Mouse (Mus musculus) olfactory bulb, adult 2 months (tissue): Measurements from ENCODE around the gene Sox15. TPM values are rescaled to one million over a fixed set of nuclear protein-coding genes. Genes with fewer than 3 reads are reported as not detected.
"Not testable (repeated sequence)": the region's sequence is repeated elsewhere in the genome, so short reads cannot be mapped to it uniquely, and the experiment has no call there.

Source experiments
- H3K27ac ChIP-seq: fragments of 200-500 bp; 2 replicates; pipeline ENCODE4 v1.5.1; 2012; ENCODE audit warnings: low read depth, low read length; ENCODE audit not compliant: insufficient read depth
- H3K4me1 ChIP-seq: fragments of 200-500 bp; 2 replicates; pipeline ENCODE4 v1.6.1; 2012; ENCODE audit warnings: low read length; ENCODE audit not compliant: control insufficient read depth, insufficient read depth
- H3K4me3 ChIP-seq: fragments of 200-500 bp; 2 replicates; pipeline ENCODE4 v1.5.1; 2012; ENCODE audit warnings: mild to moderate bottlenecking, low read depth, low read length, moderate library complexity; ENCODE audit not compliant: insufficient read depth
- CTCF ChIP-seq: fragments of 200-500 bp; IDR thresholded peaks from 2 replicates; pipeline ENCODE4 v1.5.1; 2012; ENCODE audit warnings: low read depth, mild to moderate bottlenecking, low read length, moderate library complexity; ENCODE audit not compliant: insufficient read depth
- POLR2A ChIP-seq: fragments of 200-500 bp; IDR thresholded peaks from 2 replicates; pipeline ENCODE4 v1.6.1; 2012; ENCODE audit warnings: mild to moderate bottlenecking, low read depth, low read length, moderate library complexity; ENCODE audit not compliant: insufficient read depth
- WGBS: fragments of 180-500 bp; shearing (Covaris S2); methylation state at CpG from one replicate; pipeline ENCODE4 v1.1.7; 2018; 5-methylcytosine and 5-hydroxymethylcytosine counted together
- polyA plus RNA-seq: library from polyadenylated mRNA; stranded (reverse); fragments of >200 nt; gene quantifications from 2 replicates; pipeline ENCODE4 v1.2.4, GENCODE M21; 2012; ENCODE audit warnings: low replicate concordance; ENCODE audit not compliant: missing spikeins, insufficient read depth, insufficient read length

Gene Sox15
- not detected in 2 replicates for polyA plus RNA-seq

DNA sequence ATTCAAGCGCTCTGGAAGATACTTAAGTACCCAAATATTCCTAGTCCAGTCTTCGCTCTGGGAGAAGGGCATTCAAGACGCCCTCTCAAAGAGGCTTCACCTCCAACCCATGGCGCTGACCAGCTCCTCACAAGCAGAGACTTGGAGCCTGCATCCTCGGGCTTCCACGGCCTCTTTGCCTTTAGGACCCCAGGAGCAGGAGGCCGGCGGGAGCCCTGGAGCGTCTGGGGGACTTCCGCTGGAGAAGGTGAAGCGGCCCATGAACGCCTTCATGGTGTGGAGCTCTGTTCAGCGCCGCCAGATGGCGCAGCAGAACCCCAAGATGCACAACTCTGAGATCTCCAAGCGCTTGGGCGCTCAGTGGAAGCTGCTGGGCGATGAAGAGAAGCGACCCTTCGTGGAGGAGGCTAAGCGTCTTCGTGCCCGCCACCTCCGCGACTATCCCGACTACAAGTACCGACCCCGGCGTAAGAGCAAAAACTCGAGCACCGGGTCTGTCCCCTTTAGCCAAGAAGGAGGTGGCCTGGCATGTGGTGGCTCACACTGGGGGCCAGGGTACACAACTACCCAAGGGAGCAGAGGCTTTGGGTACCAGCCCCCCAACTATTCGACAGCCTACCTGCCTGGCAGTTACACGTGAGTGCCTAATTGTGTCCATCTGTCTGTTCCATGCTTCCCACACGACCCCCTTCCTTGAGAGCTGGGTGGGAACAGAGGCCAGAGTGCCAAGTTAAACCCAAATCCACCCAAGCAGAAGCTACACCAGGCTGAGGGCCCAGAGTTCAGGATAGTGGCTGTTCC lies at the start of gene Sox15:
Gene Sox15, plus strand, starts transcription at position 51 of the 801 bp plus-strand sequence.
- WGBS: 22% methylated on average over 34 of the region's 34 CpGs
- no peak for TF ChIP-seq POLR2A
- TF ChIP-seq CTCF: peak; percentile 82
- H3K4me3 ChIP-seq: no peak within 1 kb of the TSS
- peaks cover 5% of the 10 kb centered on the region for H3K4me1 ChIP-seq
- no peak within 1 kb of the TSS for H3K27ac ChIP-seq

- H3K4me1 ChIP-seq: peaks cover 10% of the 10 kb centered on the region
- H3K4me3 ChIP-seq: peak within 1 kb of the TSS; percentile 82
- 1% methylated on average over 32 of the region's 32 CpGs for WGBS
- H3K27ac ChIP-seq: peak within 1 kb of the TSS; percentile 89
- TF ChIP-seq CTCF (no peak), POLR2A (peak; percentile 97)
Measured at GRCm38 (mm10) chr11:69605726-69606490, 49.2 kb upstream of the Sox15 start, which contains the start of gene Atp1b2. TSS of gene Atp1b2 (minus strand) at chr11:69605942.

DNA sequence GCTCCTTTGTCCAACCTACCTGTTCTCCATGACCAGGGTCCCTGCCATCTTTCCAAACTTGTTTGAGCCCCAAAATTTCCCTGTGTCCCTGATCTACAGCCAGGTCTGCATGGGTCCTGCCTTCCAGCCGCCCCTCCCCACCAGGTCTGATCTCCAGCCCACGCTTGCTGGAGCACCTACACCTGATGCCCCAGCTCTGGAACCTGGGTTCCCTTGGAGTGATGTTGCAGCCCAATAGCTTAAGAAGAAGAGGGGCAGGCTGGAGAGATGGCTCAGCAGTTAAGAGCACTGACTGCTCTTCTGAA lies 48.7 kb upstream of the Sox15 start:
- Histone ChIP-seq H3K27ac (no peak overlapping the region), H3K4me1 (peaks cover 10% of the 10 kb centered on the region), H3K4me3 (no peak overlapping the region)
- 76% methylated on average over 2 of the region's 2 CpGs for WGBS
- TF ChIP-seq POLR2A (no peak), CTCF (no peak)

GRCm38 (mm10) chr11:69606832-69607231 lies 48.3 kb upstream of the Sox15 start:
- H3K4me1 ChIP-seq: peaks cover 10% of the 10 kb centered on the region
- 87% methylated on average over 2 of the region's 2 CpGs for WGBS
- H3K27ac ChIP-seq: no peak overlapping the region
- no peak overlapping the region for H3K4me3 ChIP-seq
- TF ChIP-seq POLR2A: no peak
- TF ChIP-seq CTCF: no peak

GRCm38 (mm10) chr11:69608525-69608924 lies 46.6 kb upstream of the Sox15 start:
- no peak for TF ChIP-seq POLR2A
- no peak for TF ChIP-seq CTCF
- WGBS: 92% methylated on average over 3 of the region's 3 CpGs
- Histone ChIP-seq H3K4me1 (peaks cover 8% of the 10 kb centered on the region), H3K4me3 (no peak overlapping the region), H3K27ac (no peak overlapping the region)

DNA sequence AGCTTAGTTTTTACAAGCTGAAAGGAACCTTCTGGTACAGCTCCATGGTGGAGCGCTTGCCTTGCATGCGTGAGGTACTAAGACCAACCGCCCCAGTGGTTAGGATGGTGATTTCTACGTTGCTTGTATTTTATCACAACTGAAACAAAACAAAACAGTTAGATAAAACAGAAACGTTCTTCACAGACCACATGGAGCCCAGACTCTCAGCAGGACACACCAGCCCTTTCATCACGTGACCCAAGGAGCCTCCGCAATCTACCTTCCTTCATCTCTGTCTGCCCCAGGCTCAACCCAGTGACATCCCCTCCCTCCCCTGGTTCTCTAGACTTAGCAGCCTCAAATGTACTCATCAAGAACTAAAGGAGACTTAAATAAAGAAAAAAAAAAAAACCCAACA lies 45.7 kb upstream of the Sox15 start:
- TF ChIP-seq POLR2A: no peak
- TF ChIP-seq CTCF: no peak
- Histone ChIP-seq H3K4me1 (peaks cover 9% of the 10 kb centered on the region), H3K4me3 (no peak overlapping the region), H3K27ac (no peak overlapping the region)
- 72% methylated on average over 7 of the region's 7 CpGs for WGBS

GRCm38 (mm10) chr11:69610899-69611298 lies 44.2 kb upstream of the Sox15 start:
- WGBS: 45% methylated on average over 4 of the region's 4 CpGs
- TF ChIP-seq POLR2A (no peak), CTCF (no peak)
- Histone ChIP-seq H3K4me1 (peaks cover 9% of the 10 kb centered on the region), H3K27ac (no peak overlapping the region), H3K4me3 (no peak overlapping the region)

GRCm38 (mm10) chr11:69613553-69614256 lies 41.4 kb upstream of the Sox15 start:
- WGBS: 7% methylated on average over 19 of the region's 19 CpGs
- Histone ChIP-seq H3K27ac (no peak overlapping the region), H3K4me1 (peaks cover 5% of the 10 kb centered on the region), H3K4me3 (no peak overlapping the region)
- no peak for TF ChIP-seq POLR2A
- TF ChIP-seq CTCF: peak; percentile 76

DNA sequence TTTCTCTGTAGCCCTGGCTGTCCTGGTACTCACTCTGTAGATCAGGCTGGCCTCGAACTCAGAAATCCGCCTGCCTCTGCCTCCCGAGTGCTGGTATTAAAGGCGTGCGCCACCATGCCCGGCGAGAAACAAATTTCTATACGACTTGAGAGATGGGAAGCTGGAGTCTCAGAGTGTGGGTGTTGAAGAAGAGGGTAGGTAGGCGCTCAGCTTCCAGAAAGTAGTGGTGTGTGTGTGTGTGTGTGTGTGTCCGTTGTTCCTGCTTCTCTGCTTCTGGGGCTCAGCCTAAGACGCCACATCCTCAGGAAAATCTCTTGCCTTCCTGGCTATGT lies 40.9 kb upstream of the Sox15 start:
- H3K27ac ChIP-seq, H3K4me3 ChIP-seq, H3K4me1 ChIP-seq: not testable (repeated sequence)
- WGBS: 35% methylated on average over 11 of the region's 11 CpGs
